Mouse (Mus musculus): ENCODE data around the gene Mthfd1l. TPM values are rescaled to one million over a fixed set of nuclear protein-coding genes. Genes with fewer than 3 reads are reported as not detected.

Gene Mthfd1l
- polyA plus RNA-seq, 1 experiment from 2014 or later: 50.9 TPM

DNA sequence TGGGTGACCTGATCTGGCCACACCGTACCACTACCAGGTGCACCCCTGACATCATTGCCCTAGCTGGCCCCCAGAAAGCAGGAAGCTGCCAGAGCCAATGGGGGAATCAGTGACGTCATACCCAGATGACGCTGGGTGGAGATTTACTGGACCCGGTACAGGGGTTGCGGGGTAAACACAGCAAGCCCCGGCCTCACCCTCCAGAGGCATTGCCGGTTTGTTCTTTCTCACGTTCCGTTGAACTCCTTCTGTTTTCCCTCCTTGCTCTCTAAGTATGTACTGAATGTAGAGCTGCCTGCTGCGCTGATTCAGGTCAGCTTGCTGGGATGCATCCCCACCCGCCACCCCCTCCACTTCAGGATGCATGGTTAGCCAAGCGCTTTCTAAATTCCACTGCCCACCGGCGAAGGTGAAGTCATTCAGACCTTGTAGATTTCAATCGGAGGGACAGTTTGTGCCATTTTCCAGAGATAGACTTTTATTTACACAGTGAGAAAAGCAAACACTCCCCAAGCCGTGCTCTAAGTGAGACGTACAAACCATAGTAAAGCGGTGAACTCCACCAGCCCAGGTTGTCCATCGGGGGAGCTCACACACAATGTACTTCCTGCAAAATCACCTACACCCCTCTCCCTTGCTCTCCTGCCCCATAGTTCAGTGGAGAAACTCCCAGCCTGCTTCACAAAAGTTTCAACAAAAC, 138.3 kb downstream of the Mthfd1l start:
- Histone ChIP-seq H3K27me3 (replicated peaks; ENCODE audit: control insufficient read depth, insufficient read depth, low read length) (no peaks in the 10 kb centered on the region), H3K9me3 (ENCODE audit: control insufficient read depth, low read length) (no peaks in the 10 kb centered on the region), H3K27ac (ENCODE audit: low read depth, low read length) (no peak overlapping the region; the same call in 1 of the 2 replicates), H3K4me1 (replicated peaks; ENCODE audit: control insufficient read depth, insufficient read depth, low read length) (peaks cover 12% of the 10 kb centered on the region), H3K9ac (ENCODE audit: low read depth, low read length) (no peak overlapping the region), H3K4me3 (ENCODE audit: low read depth, low read length) (no peak overlapping the region), H3K36me3 (ENCODE audit: control insufficient read depth, insufficient read depth, low read length) (0 out of 2 replicates have a peak, but pooled peaks cover 7% of the 10 kb centered on the region), H3K4me2 (0 out of 2 replicates have a peak overlapping the region, but pooled peaks have one; percentile 8)
- 76% methylated on average over 19 of the region's 19 CpGs for WGBS
- DNase-seq (ENCODE audit: low spot score) (no peak), ATAC-seq (replicated peaks; ENCODE audit: low FRiP score) (0 out of 2 replicates have a peak, but pooled peaks have one; percentile 5)

GRCm38 (mm10) chr10:4111795-4112139, 138.8 kb downstream of the Mthfd1l start:
- Histone ChIP-seq H3K4me1 (replicated peaks; ENCODE audit: control insufficient read depth, insufficient read depth, low read length) (peaks cover 12% of the 10 kb centered on the region), H3K9me3 (ENCODE audit: control insufficient read depth, low read length) (no peaks in the 10 kb centered on the region), H3K36me3 (ENCODE audit: control insufficient read depth, insufficient read depth, low read length) (0 out of 2 replicates have a peak, but pooled peaks cover 7% of the 10 kb centered on the region), H3K27ac (ENCODE audit: low read depth, low read length) (no peak overlapping the region; the same call in 1 of the 2 replicates), H3K4me2 (no peak overlapping the region), H3K4me3 (ENCODE audit: low read depth, low read length) (no peak overlapping the region), H3K9ac (ENCODE audit: low read depth, low read length) (no peak overlapping the region), H3K27me3 (replicated peaks; ENCODE audit: control insufficient read depth, insufficient read depth, low read length) (no peaks in the 10 kb centered on the region)
- DNase-seq (ENCODE audit: low spot score): no peak
- WGBS: 54% methylated on average over 8 of the region's 8 CpGs
- ATAC-seq (replicated peaks; ENCODE audit: low FRiP score): peak; percentile 8; the same call in 1 of the 2 replicates

DNA sequence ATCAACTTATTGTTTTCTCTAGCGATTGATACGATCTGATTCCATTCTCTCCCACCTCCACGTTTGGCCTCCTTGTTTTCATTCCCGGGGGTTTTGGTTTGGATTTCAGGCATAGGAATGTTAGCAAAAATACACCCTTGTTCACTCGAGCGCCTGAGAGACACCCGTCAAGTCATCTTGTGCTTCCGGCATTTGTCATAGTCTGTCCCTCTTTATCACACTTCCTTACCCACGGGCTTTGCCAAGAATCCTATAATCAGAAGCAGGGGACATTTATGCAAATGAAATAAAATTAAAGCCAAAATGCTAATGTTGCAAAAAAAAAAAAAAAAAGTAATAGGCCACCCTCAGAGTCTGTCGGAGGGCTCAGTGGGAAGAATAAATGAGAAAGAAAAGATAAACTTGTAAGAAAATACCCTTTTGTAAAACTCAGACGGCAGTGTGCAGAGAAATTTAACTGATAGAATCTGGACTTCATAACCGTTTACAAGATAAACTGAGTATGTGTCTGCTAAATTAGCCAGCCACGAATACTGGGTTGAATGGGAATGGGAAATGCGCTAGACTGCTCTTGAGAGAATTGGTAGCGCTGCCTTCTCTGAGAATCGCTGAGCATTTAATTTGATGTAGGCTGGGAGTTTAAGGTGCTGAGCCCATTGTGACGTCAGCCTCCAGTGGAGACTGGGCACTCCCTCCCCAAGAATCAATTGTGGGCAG, 139.9 kb downstream of the Mthfd1l start:
- Histone ChIP-seq H3K9me3 (ENCODE audit: control insufficient read depth, low read length) (no peaks in the 10 kb centered on the region), H3K27ac (ENCODE audit: low read depth, low read length) (no peak overlapping the region), H3K4me1 (replicated peaks; ENCODE audit: control insufficient read depth, insufficient read depth, low read length) (peaks cover 7% of the 10 kb centered on the region), H3K27me3 (replicated peaks; ENCODE audit: control insufficient read depth, insufficient read depth, low read length) (no peaks in the 10 kb centered on the region), H3K4me3 (ENCODE audit: low read depth, low read length) (no peak overlapping the region), H3K9ac (ENCODE audit: low read depth, low read length) (no peak overlapping the region), H3K4me2 (no peak overlapping the region), H3K36me3 (ENCODE audit: control insufficient read depth, insufficient read depth, low read length) (0 out of 2 replicates have a peak, but pooled peaks cover 7% of the 10 kb centered on the region)
- DNase-seq (ENCODE audit: low spot score): no peak
- WGBS: 75% methylated on average over 17 of the region's 17 CpGs
- no peak for ATAC-seq (replicated peaks; ENCODE audit: low FRiP score)

DNA sequence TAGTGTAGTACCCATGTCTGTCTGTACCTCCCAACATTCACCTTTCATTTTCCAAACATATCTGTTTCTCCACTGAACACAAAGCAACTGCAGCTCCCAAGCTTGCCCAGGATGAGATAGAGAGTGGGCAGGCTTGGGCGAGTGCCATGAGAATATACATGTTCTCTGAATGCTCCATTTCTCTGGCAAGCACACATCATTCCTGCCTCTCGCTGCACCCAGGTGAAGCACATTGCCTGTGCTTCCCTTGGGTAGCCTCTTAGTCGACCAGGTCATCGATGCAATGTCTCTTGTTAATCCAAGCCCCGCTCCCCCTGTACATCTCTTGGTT, 140.4 kb downstream of the Mthfd1l start:
- Histone ChIP-seq H3K9ac (ENCODE audit: low read depth, low read length) (no peak overlapping the region), H3K27ac (ENCODE audit: low read depth, low read length) (no peak overlapping the region), H3K36me3 (ENCODE audit: control insufficient read depth, insufficient read depth, low read length) (0 out of 2 replicates have a peak, but pooled peaks cover 7% of the 10 kb centered on the region), H3K4me1 (replicated peaks; ENCODE audit: control insufficient read depth, insufficient read depth, low read length) (peaks cover 7% of the 10 kb centered on the region), H3K9me3 (ENCODE audit: control insufficient read depth, low read length) (no peaks in the 10 kb centered on the region), H3K4me2 (no peak overlapping the region), H3K27me3 (replicated peaks; ENCODE audit: control insufficient read depth, insufficient read depth, low read length) (no peaks in the 10 kb centered on the region), H3K4me3 (ENCODE audit: low read depth, low read length) (no peak overlapping the region)
- no peak for ATAC-seq (replicated peaks; ENCODE audit: low FRiP score)
- WGBS: 92% methylated on average over 5 of the region's 5 CpGs
- DNase-seq (ENCODE audit: low spot score): no peak

DNA sequence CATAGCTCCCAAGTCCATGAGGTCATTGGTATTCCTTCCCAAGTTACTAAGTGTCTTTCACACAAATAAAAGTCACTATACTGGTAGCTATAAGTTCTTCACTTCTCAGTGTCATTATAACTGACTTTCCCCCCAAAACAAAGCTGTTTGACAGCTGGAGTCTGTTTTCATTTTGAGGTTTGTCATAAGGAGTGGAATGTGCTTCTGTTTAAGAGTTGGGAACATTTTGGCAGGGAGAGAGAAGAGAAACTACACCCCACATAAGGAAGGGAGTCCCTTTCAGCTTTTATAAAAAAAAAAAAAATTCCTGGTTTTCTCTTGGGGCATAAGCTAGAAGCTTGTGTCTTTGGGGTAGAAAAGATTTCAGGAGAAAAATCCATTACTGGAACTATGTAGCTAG, 143.7 kb downstream of the Mthfd1l start:
- Histone ChIP-seq H3K4me1 (replicated peaks; ENCODE audit: control insufficient read depth, insufficient read depth, low read length) (peaks cover 3% of the 10 kb centered on the region), H3K4me2 (no peak overlapping the region), H3K9me3 (ENCODE audit: control insufficient read depth, low read length) (no peaks in the 10 kb centered on the region), H3K27ac (ENCODE audit: low read depth, low read length) (no peak overlapping the region), H3K9ac (ENCODE audit: low read depth, low read length) (no peak overlapping the region), H3K36me3 (ENCODE audit: control insufficient read depth, insufficient read depth, low read length) (0 out of 2 replicates have a peak, but pooled peaks cover 9% of the 10 kb centered on the region), H3K4me3 (ENCODE audit: low read depth, low read length) (no peak overlapping the region), H3K27me3 (replicated peaks; ENCODE audit: control insufficient read depth, insufficient read depth, low read length) (no peaks in the 10 kb centered on the region)
- ATAC-seq (replicated peaks; ENCODE audit: low FRiP score): no peak
- DNase-seq (ENCODE audit: low spot score): no peak

DNA sequence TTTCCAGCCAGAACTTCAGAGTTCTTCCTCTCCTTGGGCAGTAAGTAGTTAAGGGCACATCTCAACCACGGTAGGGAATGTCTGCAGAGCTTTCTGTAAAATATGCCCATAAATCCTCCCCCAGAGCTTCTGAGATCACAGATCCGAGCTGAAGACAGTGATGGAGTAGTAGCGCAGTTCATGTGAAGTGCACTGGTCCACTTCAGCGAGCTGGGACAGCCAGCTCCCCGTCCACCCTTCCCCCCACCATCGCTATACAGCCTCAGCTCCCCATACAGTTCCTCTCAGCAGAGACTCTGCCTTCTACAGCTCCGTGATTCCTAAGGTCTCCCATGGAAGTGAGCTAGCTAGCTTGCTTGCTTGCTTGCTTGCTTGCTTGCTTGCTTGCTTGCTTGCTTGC, 144.2 kb downstream of the Mthfd1l start:
- WGBS: 60% methylated on average over 7 of the region's 7 CpGs
- H3K4me1 ChIP-seq (replicated peaks; ENCODE audit: control insufficient read depth, insufficient read depth, low read length): no peaks in the 10 kb centered on the region
- H3K36me3 ChIP-seq (ENCODE audit: control insufficient read depth, insufficient read depth, low read length): 0 out of 2 replicates have a peak, but pooled peaks cover 6% of the 10 kb centered on the region
- no peak overlapping the region for H3K4me2 ChIP-seq
- H3K27ac ChIP-seq (ENCODE audit: low read depth, low read length): no peak overlapping the region; the same call in 1 of the 2 replicates
- ATAC-seq (replicated peaks; ENCODE audit: low FRiP score) (no peak), DNase-seq (ENCODE audit: low spot score) (no peak)
- H3K9ac ChIP-seq (ENCODE audit: low read depth, low read length): no peak overlapping the region
- no peaks in the 10 kb centered on the region for H3K27me3 ChIP-seq (replicated peaks; ENCODE audit: control insufficient read depth, insufficient read depth, low read length)
- H3K4me3 ChIP-seq (ENCODE audit: low read depth, low read length): no peak overlapping the region
- H3K9me3 ChIP-seq (ENCODE audit: control insufficient read depth, low read length): no peaks in the 10 kb centered on the region

GRCm38 (mm10) chr10:4119287-4119686, 146.4 kb downstream of the Mthfd1l start:
- WGBS: 88% methylated on average over 4 of the region's 4 CpGs
- H3K4me1 ChIP-seq (replicated peaks; ENCODE audit: control insufficient read depth, insufficient read depth, low read length): no peaks in the 10 kb centered on the region
- H3K4me3 ChIP-seq (ENCODE audit: low read depth, low read length): no peak overlapping the region
- no peaks in the 10 kb centered on the region for H3K9me3 ChIP-seq (ENCODE audit: control insufficient read depth, low read length)
- no peak overlapping the region for H3K27ac ChIP-seq (ENCODE audit: low read depth, low read length)
- H3K9ac ChIP-seq (ENCODE audit: low read depth, low read length): no peak overlapping the region
- no peak overlapping the region for H3K4me2 ChIP-seq
- ATAC-seq (replicated peaks; ENCODE audit: low FRiP score) (no peak), DNase-seq (ENCODE audit: low spot score) (no peak)
- H3K27me3 ChIP-seq (replicated peaks; ENCODE audit: control insufficient read depth, insufficient read depth, low read length): no peaks in the 10 kb centered on the region
- H3K36me3 ChIP-seq (ENCODE audit: control insufficient read depth, insufficient read depth, low read length): peaks cover 2% of the 10 kb centered on the region; the same call in 1 of the 2 replicates

- Histone ChIP-seq H3K9me3 (ENCODE audit: control insufficient read depth, low read length) (no peaks in the 10 kb centered on the region), H3K9ac (ENCODE audit: low read depth, low read length) (no peak overlapping the region), H3K4me2 (no peak overlapping the region), H3K27me3 (replicated peaks; ENCODE audit: control insufficient read depth, insufficient read depth, low read length) (no peaks in the 10 kb centered on the region), H3K27ac (ENCODE audit: low read depth, low read length) (no peak overlapping the region), H3K4me3 (ENCODE audit: low read depth, low read length) (no peak overlapping the region), H3K4me1 (replicated peaks; ENCODE audit: control insufficient read depth, insufficient read depth, low read length) (no peaks in the 10 kb centered on the region), H3K36me3 (ENCODE audit: control insufficient read depth, insufficient read depth, low read length) (peaks cover 2% of the 10 kb centered on the region; the same call in 1 of the 2 replicates)
- DNase-seq (ENCODE audit: low spot score): no peak
- no peak for ATAC-seq (replicated peaks; ENCODE audit: low FRiP score)
- WGBS: 82% methylated on average over 10 of the region's 10 CpGs
Observed at GRCm38 (mm10) chr10:4120708-4121107, 147.8 kb downstream of the Mthfd1l start.

Measured in liver, embryonic 11.5 days (tissue).